Mouse (Mus musculus): ENCODE results near the gene Btrc.
"Not testable (repeated sequence)": the region's sequence is repeated elsewhere in the genome, so short reads cannot be mapped to it uniquely, and the experiment has no call there.

Gene Btrc

GRCm38 (mm10) chr19:45363384-45363926 is at the start of gene Btrc:
Btrc (plus strand) TSS chr19:45363734.
- DNase-seq (ENCODE audit: low read depth, low spot score), result peak; percentile 100

GRCm38 (mm10) chr19:45317473-45317882 is 46.1 kb upstream of the Btrc start:
- DNase-seq (ENCODE audit: low read depth, low spot score), result no peak

GRCm38 (mm10) chr19:45321062-45321461 is 42.5 kb upstream of the Btrc start:
- DNase-seq (ENCODE audit: low read depth, low spot score), result no peak

- DNase-seq (ENCODE audit: low read depth, low spot score), result no peak
Measured at GRCm38 (mm10) chr19:45329039-45329438, 34.5 kb upstream of the Btrc start.

- DNase-seq (ENCODE audit: low read depth, low spot score), result no peak
Measured at GRCm38 (mm10) chr19:45329748-45330298, 33.7 kb upstream of the Btrc start.

GRCm38 (mm10) chr19:45336718-45337117 is 26.8 kb upstream of the Btrc start:
- no peak for DNase-seq (ENCODE audit: low read depth, low spot score)

- DNase-seq (ENCODE audit: low read depth, low spot score), result no peak
Measured at GRCm38 (mm10) chr19:45338182-45338581, 25.4 kb upstream of the Btrc start.

- no peak for DNase-seq (ENCODE audit: low read depth, low spot score)
Measured at GRCm38 (mm10) chr19:45343941-45344340, 19.6 kb upstream of the Btrc start.

- DNase-seq (ENCODE audit: low read depth, low spot score), result no peak
Measured at GRCm38 (mm10) chr19:45348188-45348587, 15.3 kb upstream of the Btrc start.

- DNase-seq (ENCODE audit: low read depth, low spot score), result no peak
Measured at GRCm38 (mm10) chr19:45350456-45350855, 13.1 kb upstream of the Btrc start.

- DNase-seq (ENCODE audit: low read depth, low spot score), result not testable (repeated sequence)
Measured at GRCm38 (mm10) chr19:45352706-45353105, 10.8 kb upstream of the Btrc start.

GRCm38 (mm10) chr19:45355678-45356077 is 7.9 kb upstream of the Btrc start:
- no peak for DNase-seq (ENCODE audit: low read depth, low spot score)

- DNase-seq (ENCODE audit: low read depth, low spot score), result not testable (repeated sequence)
Measured at GRCm38 (mm10) chr19:45356868-45357267, 6.7 kb upstream of the Btrc start.

- DNase-seq (ENCODE audit: low read depth, low spot score), result no peak
Measured at GRCm38 (mm10) chr19:45360486-45360885, 3.0 kb upstream of the Btrc start.

- DNase-seq (ENCODE audit: low read depth, low spot score), result no peak
Measured at GRCm38 (mm10) chr19:45363933-45364391, 428 bp downstream of the Btrc start.

- no peak for DNase-seq (ENCODE audit: low read depth, low spot score)
Measured at GRCm38 (mm10) chr19:45366651-45367050, 3.1 kb downstream of the Btrc start.

- not testable (repeated sequence) for DNase-seq (ENCODE audit: low read depth, low spot score)
Measured at GRCm38 (mm10) chr19:45384815-45385214, 21.3 kb downstream of the Btrc start.

- DNase-seq (ENCODE audit: low read depth, low spot score), result no peak
Measured at GRCm38 (mm10) chr19:45388551-45388950, 25.0 kb downstream of the Btrc start.

GRCm38 (mm10) chr19:45394078-45394477 is 30.5 kb downstream of the Btrc start:
- DNase-seq (ENCODE audit: low read depth, low spot score), result no peak

- DNase-seq (ENCODE audit: low read depth, low spot score), result no peak
Measured at GRCm38 (mm10) chr19:45411000-45411399, 47.5 kb downstream of the Btrc start.

GRCm38 (mm10) chr19:45412694-45413093 is 49.2 kb downstream of the Btrc start:
- no peak for DNase-seq (ENCODE audit: low read depth, low spot score)

GRCm38 (mm10) chr19:45413966-45414365 is 50.4 kb downstream of the Btrc start:
- no peak for DNase-seq (ENCODE audit: low read depth, low spot score)

- DNase-seq (ENCODE audit: low read depth, low spot score), result no peak
Measured at GRCm38 (mm10) chr19:45417601-45418000, 54.1 kb downstream of the Btrc start.

- no peak for DNase-seq (ENCODE audit: low read depth, low spot score)
Measured at GRCm38 (mm10) chr19:45422276-45422675, 58.7 kb downstream of the Btrc start.

Measured in embryo, embryonic 11.5 days (tissue).